In the genomic region with DNA sequence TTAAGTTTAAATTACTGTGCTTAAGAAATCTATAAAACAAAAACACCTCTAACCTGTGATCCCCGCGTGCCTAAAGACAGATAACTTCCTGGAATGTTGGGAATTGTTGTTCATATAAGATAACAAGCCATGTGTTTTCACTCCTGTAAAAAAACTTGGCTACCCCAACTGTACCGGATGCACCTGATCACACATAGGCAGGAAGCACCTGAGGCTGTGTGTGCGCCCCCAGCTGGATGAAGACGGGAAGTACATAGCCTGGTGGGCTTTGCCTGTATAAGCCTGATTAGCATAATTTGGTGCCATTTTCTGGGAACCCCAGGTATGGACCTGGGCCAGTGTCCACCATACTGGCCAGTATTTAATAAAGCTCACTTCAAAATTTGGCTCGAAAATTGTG, we compare ENCODE assay signal across 12 mouse cellular contexts. TPM values are rescaled to one million over a fixed set of nuclear protein-coding genes. Genes with fewer than 3 reads are reported as not detected.
DNase-seq lines count a peak whose midpoint lies in the region; ATAC-seq and TF ChIP-seq lines count a peak whose summit lies in the region.
"Had no signal": no experiment of that assay in that cellular context is flagged by ENCODE, and none has a peak within 500 bp of the region (broad histone marks: within the 10 kb centered on the region; RNA-seq: fewer than 3 reads in every experiment).

No protein-coding gene starts in this region.

- H3K4me1 ChIP-seq in heart, postnatal 0 days (ENCODE audit: control insufficient read depth, insufficient read depth): peaks cover 37% of the 10 kb centered on the region
- no peaks in the 10 kb centered on the region for H3K4me1 ChIP-seq in midbrain, postnatal 0 days (ENCODE audit: insufficient read depth, low read length)
- H3K4me1 ChIP-seq in midbrain, embryonic 13.5 days (replicated peaks): peaks cover 40% of the 10 kb centered on the region

- no peak for DNase-seq in heart, postnatal 0 days (ENCODE audit: low spot score)
- no peak for DNase-seq in heart, adult 11 months
- peak; percentile 8 for DNase-seq in midbrain, postnatal 0 days (ENCODE audit: low spot score)
- DNase-seq in lung, postnatal 10 days: peak; percentile 35
- DNase-seq in thymus, postnatal 4 days: peak; percentile 81
- DNase-seq in neural tube, embryonic 10.5 days (ENCODE audit: extremely low spot score, low spot score): no peak
- no peak for DNase-seq in right cerebral cortex, adult 2 months (ENCODE audit: low spot score in 2 of 2)
- DNase-seq: layer of hippocampus, adult 9-11 months; right cerebral cortex, postnatal 25 days had no signal

- H3K4me2 ChIP-seq in heart, postnatal 0 days (ENCODE audit: low read depth, low read length): no peak overlapping the region
- no peak overlapping the region for H3K4me2 ChIP-seq in midbrain, postnatal 0 days (ENCODE audit: low read depth, low read length, poor library complexity, severe bottlenecking)
- no peak overlapping the region for H3K4me2 ChIP-seq in midbrain, embryonic 13.5 days (replicated peaks)

- no peak overlapping the region for H3K4me3 ChIP-seq in heart, postnatal 0 days (ENCODE audit: low read depth, low read length)
- H3K4me3 ChIP-seq in midbrain, postnatal 0 days (ENCODE audit: low read depth, low read length): no peak overlapping the region
- no peak overlapping the region for H3K4me3 ChIP-seq in midbrain, embryonic 13.5 days (replicated peaks)
- H3K4me3 ChIP-seq: forebrain, embryonic 10.5 days had no signal

- no peak overlapping the region for H3K27ac ChIP-seq in heart, postnatal 0 days (ENCODE audit: low read depth)
- no peak overlapping the region for H3K27ac ChIP-seq in midbrain, postnatal 0 days (ENCODE audit: low read depth, low read length)
- no peak overlapping the region for H3K27ac ChIP-seq in midbrain, embryonic 13.5 days
- H3K27ac ChIP-seq: forebrain, embryonic 10.5 days had no signal

- H3K36me3 ChIP-seq in heart, postnatal 0 days (replicated peaks; ENCODE audit: control insufficient read depth, insufficient read depth, low read length): no peaks in the 10 kb centered on the region
- H3K36me3 ChIP-seq in midbrain, postnatal 0 days (ENCODE audit: insufficient read depth, low read length): no peaks in the 10 kb centered on the region; the same call in 1 of the 2 replicates
- no peaks in the 10 kb centered on the region for H3K36me3 ChIP-seq in midbrain, embryonic 13.5 days

- WGBS in heart, postnatal 0 days: 38% methylated on average over 6 of the region's 6 CpGs
- WGBS in midbrain, postnatal 0 days: 59% methylated on average over 6 of the region's 6 CpGs
- WGBS in midbrain, embryonic 13.5 days: 64% methylated on average over 6 of the region's 6 CpGs

- no peaks in the 10 kb centered on the region for H3K27me3 ChIP-seq in heart, postnatal 0 days (ENCODE audit: control insufficient read depth, insufficient read depth, low read length)
- H3K27me3 ChIP-seq in midbrain, postnatal 0 days (ENCODE audit: insufficient read depth, low read length): no peaks in the 10 kb centered on the region
- no peaks in the 10 kb centered on the region for H3K27me3 ChIP-seq in midbrain, embryonic 13.5 days

- no peaks in the 10 kb centered on the region for H3K9me3 ChIP-seq in heart, postnatal 0 days (replicated peaks; ENCODE audit: control insufficient read depth, low read length)
- H3K9me3 ChIP-seq in midbrain, postnatal 0 days (ENCODE audit: low read length): no peaks in the 10 kb centered on the region
- no peaks in the 10 kb centered on the region for H3K9me3 ChIP-seq in midbrain, embryonic 13.5 days
- H3K9me3 ChIP-seq: forebrain, embryonic 10.5 days had no signal

- H3K9ac ChIP-seq in heart, postnatal 0 days (replicated peaks; ENCODE audit: low read depth, low read length): no peak overlapping the region
- H3K9ac ChIP-seq in midbrain, postnatal 0 days (replicated peaks; ENCODE audit: low read length, poor library complexity, severe bottlenecking): no peak overlapping the region
- H3K9ac ChIP-seq in midbrain, embryonic 13.5 days (replicated peaks): no peak overlapping the region

- ATAC-seq in heart, postnatal 0 days (ENCODE audit: insufficient read depth, low read depth): no peak
- no peak for ATAC-seq in midbrain, postnatal 0 days (ENCODE audit: low FRiP score)
- ATAC-seq in midbrain, embryonic 13.5 days: no peak

- TF ChIP-seq EP300 in heart, postnatal 0 days (IDR thresholded peaks at IDR 0.05; ENCODE audit: low read depth): peak; percentile 54; the same call in 1 of the 2 replicates

- TF ChIP-seq CTCF in heart, postnatal 0 days (IDR thresholded peaks at IDR 0.05; ENCODE audit: low read depth): peak; percentile 52
- TF ChIP-seq CTCF in midbrain, postnatal 0 days (IDR thresholded peaks at IDR 0.05): peak; percentile 54

RNA-seq across cellular contexts. Expression of a gene that starts 19.3 kb away (rescaled TPM):
- total RNA-seq in heart, postnatal 0 days (2014; rRNA removed; ENCODE audit: low replicate concordance): 40.6 and 53.3 TPM in 2 replicates
- polyA plus RNA-seq in heart, postnatal 0 days (2015; fragmentation: Nextera tagmentation; extraction: Ambion mirVana): 11.4 and 12.6 TPM in 2 replicates
- total RNA-seq in midbrain, postnatal 0 days (2014; rRNA removed): 114 and 127 TPM in 2 replicates
- polyA plus RNA-seq in midbrain, postnatal 0 days (2015; fragmentation: Nextera tagmentation; extraction: Ambion mirVana): 27.8 and 28.1 TPM in 2 replicates
- polyA plus RNA-seq in midbrain, embryonic 13.5 days (2015; fragmentation: Nextera tagmentation; extraction: Ambion mirVana): 25.7 and 37.0 TPM in 2 replicates

RNA-seq across cellular contexts. Expression of a gene that starts 25.9 kb away (rescaled TPM):
- total RNA-seq in heart, postnatal 0 days (2014; rRNA removed; ENCODE audit: low replicate concordance): not detected in 2 replicates
- not detected in 2 replicates for polyA plus RNA-seq in heart, postnatal 0 days (2015; fragmentation: Nextera tagmentation; extraction: Ambion mirVana)
- 2.3 TPM in 2 replicates for total RNA-seq in midbrain, postnatal 0 days (2014; rRNA removed)
- polyA plus RNA-seq in midbrain, postnatal 0 days (2015; fragmentation: Nextera tagmentation; extraction: Ambion mirVana): 1.6 and 1.8 TPM in 2 replicates
- 0.08 and 0.11 TPM in 2 replicates for polyA plus RNA-seq in midbrain, embryonic 13.5 days (2015; fragmentation: Nextera tagmentation; extraction: Ambion mirVana)
- polyA plus RNA-seq: heart, embryonic 14.5 days had no signal

RNA-seq across cellular contexts. Expression of a gene that starts 33.5 kb away (rescaled TPM):
- total RNA-seq in heart, postnatal 0 days (2014; rRNA removed; ENCODE audit: low replicate concordance): 0.12 and 3.6 TPM in 2 replicates
- 0.12 and 0.15 TPM in 2 replicates for polyA plus RNA-seq in heart, postnatal 0 days (2015; fragmentation: Nextera tagmentation; extraction: Ambion mirVana)
- 0.33 and 1.2 TPM in 2 replicates for total RNA-seq in midbrain, postnatal 0 days (2014; rRNA removed)
- 0.11 TPM in 1 of 2 replicates, not detected in the other for polyA plus RNA-seq in midbrain, postnatal 0 days (2015; fragmentation: Nextera tagmentation; extraction: Ambion mirVana)
- polyA plus RNA-seq in midbrain, embryonic 13.5 days (2015; fragmentation: Nextera tagmentation; extraction: Ambion mirVana): 0.26 and 0.31 TPM in 2 replicates

RNA-seq across cellular contexts. Expression of a gene that starts 33.8 kb away (rescaled TPM):
- total RNA-seq in heart, postnatal 0 days (2014; rRNA removed; ENCODE audit: low replicate concordance): 63.2 and 67.3 TPM in 2 replicates
- polyA plus RNA-seq in heart, postnatal 0 days (2015; fragmentation: Nextera tagmentation; extraction: Ambion mirVana): 114 and 115 TPM in 2 replicates
- total RNA-seq in midbrain, postnatal 0 days (2014; rRNA removed): 58.1 and 70.9 TPM in 2 replicates
- polyA plus RNA-seq in midbrain, postnatal 0 days (2015; fragmentation: Nextera tagmentation; extraction: Ambion mirVana): 158 and 181 TPM in 2 replicates
- polyA plus RNA-seq in midbrain, embryonic 13.5 days (2015; fragmentation: Nextera tagmentation; extraction: Ambion mirVana): 134 and 138 TPM in 2 replicates

RNA-seq across cellular contexts. Expression of a gene that starts 35.4 kb away (rescaled TPM):
- total RNA-seq in heart, postnatal 0 days (2014; rRNA removed; ENCODE audit: low replicate concordance): 65.1 and 84.9 TPM in 2 replicates
- 79.5 and 83.3 TPM in 2 replicates for polyA plus RNA-seq in heart, postnatal 0 days (2015; fragmentation: Nextera tagmentation; extraction: Ambion mirVana)
- 14.9 and 23.9 TPM in 2 replicates for total RNA-seq in midbrain, postnatal 0 days (2014; rRNA removed)
- 32.2 and 32.6 TPM in 2 replicates for polyA plus RNA-seq in midbrain, postnatal 0 days (2015; fragmentation: Nextera tagmentation; extraction: Ambion mirVana)
- 36.6 and 43.3 TPM in 2 replicates for polyA plus RNA-seq in midbrain, embryonic 13.5 days (2015; fragmentation: Nextera tagmentation; extraction: Ambion mirVana)

Comparison
In these comparisons a context has a peak if more than half of its experiments do, and no peak if none do; other contexts are left out.
1. DNase-seq: peak in midbrain, postnatal 0 days (single experiment), lung, postnatal 10 days (single experiment) and thymus, postnatal 4 days (single experiment); none in heart, postnatal 0 days (single experiment), heart, adult 11 months (single experiment), neural tube, embryonic 10.5 days (single experiment) and right cerebral cortex, adult 2 months (0 of 2).